Mouse (Mus musculus): ENCODE results near the gene Glipr1l2. TPM values are rescaled to one million over a fixed set of nuclear protein-coding genes. Genes with fewer than 3 reads are reported as not detected.
"Not testable (repeated sequence)": the region's sequence is repeated elsewhere in the genome, so short reads cannot be mapped to it uniquely, and the experiment has no call there.

Glipr1l2 gene
- polyA plus RNA-seq (2014; fragmentation: Nextera tagmentation; extraction: Ambion mirVana) = not detected in 2 replicates

- no peak within 1 kb of the TSS for H3K27ac ChIP-seq (ENCODE audit: low read depth, low read length)
- no peak within 1 kb of the TSS for H3K9ac ChIP-seq (replicated peaks; ENCODE audit: low read depth, low read length)
- H3K9me3 ChIP-seq (ENCODE audit: control insufficient read depth, low read length) = no peaks in the 10 kb centered on the region
- no peak within 1 kb of the TSS for H3K4me2 ChIP-seq (ENCODE audit: low read depth, low read length)
- no peaks in the 10 kb centered on the region for H3K27me3 ChIP-seq (ENCODE audit: control insufficient read depth, insufficient read depth, low read length)
- 94% methylated on average over 14 of the region's 14 CpGs for WGBS
- no peaks in the 10 kb centered on the region for H3K4me1 ChIP-seq (ENCODE audit: control insufficient read depth, insufficient read depth, low read length)
- ATAC-seq (ENCODE audit: low read depth) = no peak
- no peak within 1 kb of the TSS for H3K4me3 ChIP-seq (ENCODE audit: low read depth, low read length)
- no peaks in the 10 kb centered on the region for H3K36me3 ChIP-seq (ENCODE audit: control insufficient read depth, insufficient read depth, low read length)
Observed at GRCm38 (mm10) chr10:112083157-112083556, at the start of gene Glipr1l2. Gene Glipr1l2, plus strand, starts transcription at chr10:112083354.

GRCm38 (mm10) chr10:112043523-112043922, 39.6 kb upstream of the Glipr1l2 start:
- H3K4me2 ChIP-seq (ENCODE audit: low read depth, low read length); ATAC-seq (ENCODE audit: low read depth); H3K9ac ChIP-seq (replicated peaks; ENCODE audit: low read depth, low read length); H3K4me1 ChIP-seq (ENCODE audit: control insufficient read depth, insufficient read depth, low read length); H3K9me3 ChIP-seq (ENCODE audit: control insufficient read depth, low read length); H3K36me3 ChIP-seq (ENCODE audit: control insufficient read depth, insufficient read depth, low read length); H3K4me3 ChIP-seq (ENCODE audit: low read depth, low read length); H3K27me3 ChIP-seq (ENCODE audit: control insufficient read depth, insufficient read depth, low read length); H3K27ac ChIP-seq (ENCODE audit: low read depth, low read length): not testable (repeated sequence)
- 86% methylated on average over 9 of the region's 9 CpGs for WGBS

GRCm38 (mm10) chr10:112044283-112044682, 38.9 kb upstream of the Glipr1l2 start:
- not testable (repeated sequence) for H3K9ac ChIP-seq (replicated peaks; ENCODE audit: low read depth, low read length); H3K27me3 ChIP-seq (ENCODE audit: control insufficient read depth, insufficient read depth, low read length); H3K4me1 ChIP-seq (ENCODE audit: control insufficient read depth, insufficient read depth, low read length); H3K4me3 ChIP-seq (ENCODE audit: low read depth, low read length); H3K4me2 ChIP-seq (ENCODE audit: low read depth, low read length); H3K36me3 ChIP-seq (ENCODE audit: control insufficient read depth, insufficient read depth, low read length); H3K27ac ChIP-seq (ENCODE audit: low read depth, low read length); H3K9me3 ChIP-seq (ENCODE audit: control insufficient read depth, low read length)
- ATAC-seq (ENCODE audit: low read depth) = peak; percentile 61; the same call in 1 of the 2 replicates
- WGBS = 35% methylated on average over 10 of the region's 14 CpGs

GRCm38 (mm10) chr10:112051220-112051619, 31.9 kb upstream of the Glipr1l2 start:
- H3K9ac ChIP-seq (replicated peaks; ENCODE audit: low read depth, low read length) = no peak overlapping the region
- H3K27me3 ChIP-seq (ENCODE audit: control insufficient read depth, insufficient read depth, low read length) = no peaks in the 10 kb centered on the region

GRCm38 (mm10) chr10:112051956-112052355, 31.2 kb upstream of the Glipr1l2 start:
- not testable (repeated sequence) for H3K9me3 ChIP-seq (ENCODE audit: control insufficient read depth, low read length); H3K9ac ChIP-seq (replicated peaks; ENCODE audit: low read depth, low read length); H3K4me1 ChIP-seq (ENCODE audit: control insufficient read depth, insufficient read depth, low read length); H3K36me3 ChIP-seq (ENCODE audit: control insufficient read depth, insufficient read depth, low read length); H3K4me2 ChIP-seq (ENCODE audit: low read depth, low read length); H3K27ac ChIP-seq (ENCODE audit: low read depth, low read length); ATAC-seq (ENCODE audit: low read depth); H3K27me3 ChIP-seq (ENCODE audit: control insufficient read depth, insufficient read depth, low read length); H3K4me3 ChIP-seq (ENCODE audit: low read depth, low read length)
- 68% methylated on average over 2 of the region's 2 CpGs for WGBS

More at GRCm38 (mm10) chr10:112051220-112051619, 31.9 kb upstream of the Glipr1l2 start:
- Histone ChIP-seq H3K36me3 (ENCODE audit: control insufficient read depth, insufficient read depth, low read length) (no peaks in the 10 kb centered on the region), H3K4me2 (ENCODE audit: low read depth, low read length) (no peak overlapping the region), H3K9me3 (ENCODE audit: control insufficient read depth, low read length) (no peaks in the 10 kb centered on the region), H3K4me3 (ENCODE audit: low read depth, low read length) (no peak overlapping the region), H3K27ac (ENCODE audit: low read depth, low read length) (no peak overlapping the region), H3K4me1 (ENCODE audit: control insufficient read depth, insufficient read depth, low read length) (no peaks in the 10 kb centered on the region)
- ATAC-seq (ENCODE audit: low read depth) = no peak

- Histone ChIP-seq H3K4me3 (ENCODE audit: low read depth, low read length) (no peak within 1 kb of the TSS), H3K4me2 (ENCODE audit: low read depth, low read length) (peak within 1 kb of the TSS; percentile 9; the same call in 1 of the 2 replicates), H3K9me3 (ENCODE audit: control insufficient read depth, low read length) (no peaks in the 10 kb centered on the region), H3K27ac (ENCODE audit: low read depth, low read length) (no peak within 1 kb of the TSS), H3K36me3 (ENCODE audit: control insufficient read depth, insufficient read depth, low read length) (no peaks in the 10 kb centered on the region), H3K27me3 (ENCODE audit: control insufficient read depth, insufficient read depth, low read length) (no peaks in the 10 kb centered on the region), H3K9ac (replicated peaks; ENCODE audit: low read depth, low read length) (no peak within 1 kb of the TSS), H3K4me1 (ENCODE audit: control insufficient read depth, insufficient read depth, low read length) (no peaks in the 10 kb centered on the region)
- WGBS = 22% methylated on average over 14 of the region's 14 CpGs
- ATAC-seq (ENCODE audit: low read depth) = peak; percentile 100
Observed at GRCm38 (mm10) chr10:112059702-112060582, 23.2 kb upstream of the Glipr1l2 start, which contains the start of gene Glipr1l1. Gene Glipr1l1, plus strand, starts transcription at chr10:112060189.

GRCm38 (mm10) chr10:112060583-112060934, 22.6 kb upstream of the Glipr1l2 start:
- not testable (repeated sequence) for H3K27ac ChIP-seq (ENCODE audit: low read depth, low read length)

GRCm38 (mm10) chr10:112080044-112080443, 3.1 kb upstream of the Glipr1l2 start:
- no peaks in the 10 kb centered on the region for H3K4me1 ChIP-seq (ENCODE audit: control insufficient read depth, insufficient read depth, low read length)
- H3K9me3 ChIP-seq (ENCODE audit: control insufficient read depth, low read length) = no peaks in the 10 kb centered on the region
- no peaks in the 10 kb centered on the region for H3K36me3 ChIP-seq (ENCODE audit: control insufficient read depth, insufficient read depth, low read length)
- no peak for ATAC-seq (ENCODE audit: low read depth)
- H3K4me2 ChIP-seq (ENCODE audit: low read depth, low read length) = no peak overlapping the region
- WGBS = 69% methylated on average over 2 of the region's 2 CpGs
- no peak overlapping the region for H3K4me3 ChIP-seq (ENCODE audit: low read depth, low read length)
- no peak overlapping the region for H3K9ac ChIP-seq (replicated peaks; ENCODE audit: low read depth, low read length)
- H3K27ac ChIP-seq (ENCODE audit: low read depth, low read length) = no peak overlapping the region
- H3K27me3 ChIP-seq (ENCODE audit: control insufficient read depth, insufficient read depth, low read length) = no peaks in the 10 kb centered on the region

More at GRCm38 (mm10) chr10:112060583-112060934, 22.6 kb upstream of the Glipr1l2 start:
- not testable (repeated sequence) for H3K4me3 ChIP-seq (ENCODE audit: low read depth, low read length); H3K4me2 ChIP-seq (ENCODE audit: low read depth, low read length); H3K9ac ChIP-seq (replicated peaks; ENCODE audit: low read depth, low read length); H3K4me1 ChIP-seq (ENCODE audit: control insufficient read depth, insufficient read depth, low read length); H3K27me3 ChIP-seq (ENCODE audit: control insufficient read depth, insufficient read depth, low read length); ATAC-seq (ENCODE audit: low read depth); H3K9me3 ChIP-seq (ENCODE audit: control insufficient read depth, low read length); H3K36me3 ChIP-seq (ENCODE audit: control insufficient read depth, insufficient read depth, low read length)
- WGBS = 47% methylated on average over 6 of the region's 6 CpGs

GRCm38 (mm10) chr10:112105785-112106184, 22.6 kb downstream of the Glipr1l2 start:
- not testable (repeated sequence) for H3K9me3 ChIP-seq (ENCODE audit: control insufficient read depth, low read length); ATAC-seq (ENCODE audit: low read depth); H3K27ac ChIP-seq (ENCODE audit: low read depth, low read length); H3K9ac ChIP-seq (replicated peaks; ENCODE audit: low read depth, low read length); H3K4me3 ChIP-seq (ENCODE audit: low read depth, low read length); H3K27me3 ChIP-seq (ENCODE audit: control insufficient read depth, insufficient read depth, low read length); H3K4me2 ChIP-seq (ENCODE audit: low read depth, low read length); H3K36me3 ChIP-seq (ENCODE audit: control insufficient read depth, insufficient read depth, low read length); H3K4me1 ChIP-seq (ENCODE audit: control insufficient read depth, insufficient read depth, low read length)
- under 1% methylated on average over 5 of the region's 5 CpGs for WGBS

Data from neural tube, embryonic 14.5 days (tissue).